In genomic region chr4:151144121-151144520, GRCm38 (mm10) we compare ENCODE assay signal across 30 mouse cellular contexts. TPM values are rescaled to one million over a fixed set of nuclear protein-coding genes. Genes with fewer than 3 reads are reported as not detected.
"Had no signal": no experiment of that assay in that cellular context is flagged by ENCODE, and none has a peak within 500 bp of the region (broad histone marks: within the 10 kb centered on the region; RNA-seq: fewer than 3 reads in every experiment).

No protein-coding gene starts in this region.

- H3K4me3 ChIP-seq: gastrocnemius, adult 2 months; heart, embryonic 10.5 days; heart, embryonic 12.5 days; hindbrain, embryonic 10.5 days; hindbrain, embryonic 12.5 days; intestine, embryonic 15.5 days; layer of hippocampus, adult 2 months; left cerebral cortex, adult 2 months; limb, embryonic 10.5 days; limb, embryonic 12.5 days had no signal

- DNase-seq: gastrocnemius, adult 2 months; gastrocnemius, postnatal 10 days; gastrocnemius, postnatal 25 days; heart, adult 18-20 months; heart, postnatal 10 days; heart, postnatal 4 days; kidney, adult 18-20 months; kidney, adult 8-10 months; kidney, postnatal 10 days; kidney, postnatal 25 days; kidney, postnatal 4 days; liver had no signal

- H3K36me3 ChIP-seq: heart, embryonic 12.5 days; intestine, embryonic 15.5 days; limb, embryonic 10.5 days; limb, embryonic 12.5 days had no signal

- H3K27ac ChIP-seq: gastrocnemius, adult 2 months; heart, embryonic 10.5 days; hindbrain, embryonic 10.5 days; hindbrain, embryonic 12.5 days; hindbrain, embryonic 14.5 days; intestine, embryonic 15.5 days; layer of hippocampus, adult 2 months; left cerebral cortex, adult 2 months; limb, embryonic 10.5 days; limb, embryonic 12.5 days had no signal

RNA-seq across cellular contexts. Expression of gene Gm13090, which starts 54.8 kb away (rescaled TPM):
- polyA plus RNA-seq: heart, embryonic 10.5 days; heart, embryonic 12.5 days; heart, embryonic 14.5 days; hindbrain, embryonic 10.5 days; hindbrain, embryonic 12.5 days; hindbrain, embryonic 16.5 days; inflammation-experienced regulatory T-cells, adult 6 months; intestine, embryonic 15.5 days; intestine, postnatal 0 days; kidney, embryonic 14.5 days; kidney, embryonic 16.5 days; limb, embryonic 10.5 days; limb, embryonic 12.5 days; limb, embryonic 14.5 days; liver, embryonic 11.5 days had no signal
